Mouse (Mus musculus) heart, postnatal 0 days (tissue): ENCODE measurements around the gene Cox10.

Source experiments
- CTCF ChIP-seq: IDR thresholded peaks from 2 replicates; pipeline ENCODE4 v1.5.1; 2016; ENCODE audit warnings: antibody characterized with exemption, control low read depth, low read depth
- EP300 ChIP-seq: IDR thresholded peaks from 2 replicates; pipeline ENCODE4 v1.6.1; 2016; ENCODE audit warnings: antibody characterized with exemption, low read depth

DNA sequence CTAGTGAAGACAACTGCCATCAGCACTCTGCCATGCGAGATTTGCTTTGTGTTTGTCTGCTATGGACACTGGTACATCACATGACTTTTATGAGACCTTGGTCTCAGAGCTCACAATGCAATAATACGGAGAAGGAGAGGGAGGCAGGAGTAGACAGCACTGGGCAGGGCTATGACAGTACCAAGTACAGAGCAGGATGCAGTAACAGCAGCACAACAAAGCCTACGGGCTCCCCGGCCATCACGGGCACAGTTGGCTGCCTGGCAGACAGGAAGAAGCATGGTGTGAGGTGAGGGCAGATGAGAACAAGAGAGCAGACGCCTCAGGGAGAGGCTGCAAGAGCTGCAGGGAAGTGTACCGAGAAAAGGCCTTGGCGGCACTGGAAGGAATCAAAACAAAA lies 87.3 kb downstream of the Cox10 start:
- TF ChIP-seq EP300 (no peak), CTCF (no peak)
